Mouse (Mus musculus) CH12.LX (cell line): ENCODE measurements around the gene Smug1. TPM values are rescaled to one million over a fixed set of nuclear protein-coding genes. Genes with fewer than 3 reads are reported as not detected.

ENCODE experiments used
- DNase-seq: peaks from one replicate; pipeline ENCODE4 v3.0.0-alpha.2; 2013; ENCODE audit errors: extremely low read depth
- H3K27ac ChIP-seq: 2 replicates; pipeline ENCODE4 v1.5.1; 2012; ENCODE audit warnings: low read depth, mild to moderate bottlenecking, control low read depth, moderate library complexity; ENCODE audit not compliant: insufficient read depth
- H3K27me3 ChIP-seq: replicated peaks from 2 replicates; pipeline ENCODE3; 2012; ENCODE audit warnings: inconsistent platforms
- H3K36me3 ChIP-seq, 2 experiments: replicated peaks in 1 of 2; 2 replicates each; pipeline versions ENCODE3 to v1.6.1; 2012; ENCODE audit warnings: inconsistent platforms in 1 of 2, low read length in 1 of 2, mild to moderate bottlenecking in 1 of 2, mixed read lengths in 1 of 2, moderate library complexity in 1 of 2; ENCODE audit not compliant: control insufficient read depth in 1 of 2, insufficient read depth in 1 of 2
- H3K4me1 ChIP-seq, 2 experiments: 2 replicates each; pipeline ENCODE4 v1.6.1; 2012; ENCODE audit warnings: inconsistent platforms in 1 of 2, moderate library complexity in 1 of 2; ENCODE audit not compliant: insufficient read depth in 2 of 2, control insufficient read depth in 1 of 2
- H3K4me2 ChIP-seq: 2 replicates; pipeline ENCODE4 v1.6.1; 2012; ENCODE audit warnings: low read depth, mild to moderate bottlenecking, control low read depth; ENCODE audit not compliant: poor library complexity, insufficient read depth, severe bottlenecking
- H3K4me3 ChIP-seq, 3 experiments: fragments of 150-350 bp in 1 of 3; sonication (generic) in 1 of 3; replicated peaks in 1 of 3; 2 replicates each; pipeline versions ENCODE3 to v1.5.1; 2011 to 2012; ENCODE audit warnings: low read depth in 2 of 3, low read length in 2 of 3, mild to moderate bottlenecking in 2 of 3, moderate library complexity in 2 of 3, control low read depth in 1 of 3, improper control_type of control experiment in 1 of 3, inconsistent platforms in 1 of 3, mixed read lengths in 1 of 3; ENCODE audit not compliant: poor library complexity in 1 of 3
- H3K79me2 ChIP-seq: replicated peaks from 2 replicates; pipeline ENCODE4 v1.6.1; 2012; ENCODE audit warnings: mild to moderate bottlenecking, moderate library complexity; ENCODE audit not compliant: control insufficient read depth, poor library complexity, insufficient read depth, severe bottlenecking; ENCODE audit errors: extremely low read depth
- H3K9ac ChIP-seq: 2 replicates; pipeline ENCODE4 v1.6.1; 2012; ENCODE audit warnings: low read depth, mild to moderate bottlenecking, control low read depth, moderate library complexity; ENCODE audit not compliant: insufficient read depth
- H3K9me3 ChIP-seq: replicated peaks from 2 replicates; pipeline ENCODE3; 2012; ENCODE audit warnings: low read length, inconsistent platforms, mixed read lengths
- CTCF ChIP-seq, 2 experiments: IDR thresholded peaks in 1 of 2; conservative IDR thresholded peaks in 1 of 2; 2 replicates each; pipeline ENCODE4 v1.5.1; 2011 to 2012; ENCODE audit warnings: low read depth in 2 of 2, low read length in 2 of 2, improper control_type of control experiment in 1 of 2, inconsistent platforms in 1 of 2, mild to moderate bottlenecking in 1 of 2, moderate library complexity in 1 of 2
- E2F4 ChIP-seq: IDR thresholded peaks from 2 replicates; pipeline ENCODE4 v1.6.1; 2011; ENCODE audit warnings: low read depth, low read length, improper control_type of control experiment; ENCODE audit not compliant: insufficient replicate concordance
- EP300 ChIP-seq: IDR thresholded peaks from 2 replicates; pipeline ENCODE4 v1.6.1; 2011; ENCODE audit warnings: low read length, improper control_type of control experiment
- ETS1 ChIP-seq: conservative IDR thresholded peaks from 2 replicates; pipeline ENCODE4 v1.6.1; 2012; ENCODE audit warnings: low read depth, mild to moderate bottlenecking, inconsistent platforms, low read length, improper control_type of control experiment, moderate library complexity
- GABPA ChIP-seq: IDR thresholded peaks from 2 replicates; pipeline ENCODE4 v1.6.1; 2012; ENCODE audit warnings: low read depth, low read length, improper control_type of control experiment, inconsistent platforms; ENCODE audit not compliant: insufficient replicate concordance
- HCFC1 ChIP-seq: IDR thresholded peaks from 2 replicates; pipeline ENCODE4 v1.6.1; 2012; ENCODE audit warnings: low read depth, mild to moderate bottlenecking, inconsistent platforms, low read length, improper control_type of control experiment
- IRF4 ChIP-seq: IDR thresholded peaks from 2 replicates; pipeline ENCODE4 v1.6.1; 2014; ENCODE audit warnings: low read depth, mild to moderate bottlenecking, inconsistent platforms, low read length, improper control_type of control experiment
- JUN ChIP-seq: IDR thresholded peaks from 2 replicates; pipeline ENCODE4 v1.6.1; 2011; ENCODE audit warnings: low read depth, mild to moderate bottlenecking, low read length, improper control_type of control experiment, moderate library complexity; ENCODE audit not compliant: insufficient read depth
- JUND ChIP-seq: conservative IDR thresholded peaks from 2 replicates; pipeline ENCODE4 v1.6.1; 2011; ENCODE audit warnings: low read depth, low read length, improper control_type of control experiment
- KAT2A ChIP-seq: IDR thresholded peaks from 2 replicates; pipeline ENCODE4 v1.6.1; 2012; ENCODE audit warnings: low read length, improper control_type of control experiment, inconsistent platforms; ENCODE audit not compliant: insufficient replicate concordance
- MAZ ChIP-seq: IDR thresholded peaks from 2 replicates; pipeline ENCODE4 v1.6.1; 2012; ENCODE audit warnings: low read depth, mild to moderate bottlenecking, inconsistent platforms, low read length, improper control_type of control experiment, moderate library complexity
- POLR2A ChIP-seq: IDR thresholded peaks from 2 replicates; pipeline ENCODE4 v1.6.1; 2011; ENCODE audit warnings: low read depth, mild to moderate bottlenecking, improper control_type of control experiment, low read length
- POLR2AphosphoS2 ChIP-seq: IDR thresholded peaks from 2 replicates; pipeline ENCODE4 v1.6.1; 2011; ENCODE audit warnings: low read depth, low read length, improper control_type of control experiment
- RAD21 ChIP-seq: IDR thresholded peaks from 2 replicates; pipeline ENCODE4 v1.6.1; 2011; ENCODE audit warnings: low read depth, mild to moderate bottlenecking, low read length, improper control_type of control experiment, moderate library complexity
- SIN3A ChIP-seq: IDR thresholded peaks from 2 replicates; pipeline ENCODE4 v1.6.1; 2012; ENCODE audit warnings: low read length, improper control_type of control experiment, inconsistent platforms
- SMC3 ChIP-seq: IDR thresholded peaks from 2 replicates; pipeline ENCODE4 v1.6.1; 2011; ENCODE audit warnings: low read depth, low read length, improper control_type of control experiment
- TBP ChIP-seq: conservative IDR thresholded peaks from 2 replicates; pipeline ENCODE4 v1.6.1; 2011; ENCODE audit warnings: low read depth, low read length, improper control_type of control experiment
- TCF12 ChIP-seq: IDR thresholded peaks from 2 replicates; pipeline ENCODE4 v1.6.1; 2014; ENCODE audit warnings: low read depth, mild to moderate bottlenecking, inconsistent platforms, low read length, improper control_type of control experiment
- USF2 ChIP-seq: conservative IDR thresholded peaks from 2 replicates; pipeline ENCODE4 v1.6.1; 2011; ENCODE audit warnings: low read depth, low read length, improper control_type of control experiment
- ZKSCAN1 ChIP-seq: IDR thresholded peaks from 2 replicates; pipeline ENCODE4 v1.6.1; 2012; ENCODE audit warnings: low read depth, inconsistent platforms, low read length, improper control_type of control experiment, borderline replicate concordance
- ZMIZ1 ChIP-seq: IDR thresholded peaks from 2 replicates; pipeline ENCODE4 v1.6.1; 2012; ENCODE audit warnings: low read depth, mild to moderate bottlenecking, inconsistent platforms, low read length, improper control_type of control experiment
- ZNF384 ChIP-seq: IDR thresholded peaks from 2 replicates; pipeline ENCODE4 v1.6.1; 2012; ENCODE audit warnings: low read depth, low read length, improper control_type of control experiment, inconsistent platforms
- dilution Hi-C: fragments of 300-500 bp; cut with MboI; formaldehyde crosslinking; loops from 2 replicates; pipeline ENCODE4 v1.14.3; 2020; ENCODE audit warnings: low sequenced_read_pairs; ENCODE audit not compliant: extremely low pct_unique_long_range_greater_than_20kb, extremely low pct_ligation_motif_present
- in situ Hi-C: fragments of 300-500 bp; cut with MboI; formaldehyde crosslinking; loops from 3 replicates; pipeline ENCODE4 v1.14.3; 2019; ENCODE audit warnings: low sequenced_read_pairs, low pct_ligation_motif_present, low pct_unique_long_range_greater_than_20kb, mixed read lengths
- polyA plus RNA-seq: library from polyadenylated mRNA; unstranded; fragments of >175 nt; gene quantifications from 2 replicates; pipeline ENCODE4 v1.2.1, GENCODE M21; 2012; ENCODE audit warnings: low read depth; ENCODE audit not compliant: insufficient read length
- total RNA-seq, 2 experiments: library from RNA; depleted of rRNA; stranded (reverse); fragments of 300-350 nt in 1 of 2; fragments of >200 nt in 1 of 2; gene quantifications; 2 replicates each; pipeline ENCODE4 v1.2.3; 2012 to 2014

Smug1 gene
- total and polyA plus RNA-seq, 3 experiments: 6.1 to 9.8 (median 7.8) TPM

- in situ Hi-C loops: no loop called here
- TF ChIP-seq SMC3: peak; percentile 59
- peak in 1 of 2 experiments; percentile 54; a peak in 2 of 4 replicates for TF ChIP-seq CTCF (conservative IDR thresholded peaks at IDR 0.05 in 1 of 2, IDR thresholded peaks at IDR 0.05 in 1 of 2; ENCODE audit: low read depth in 2 of 2, low read length in 2 of 2)
- no peak for TF ChIP-seq JUND
- no peak for TF ChIP-seq USF2
- TF ChIP-seq GABPA: no peak
- peak; percentile 44 for TF ChIP-seq RAD21
- dilution Hi-C loops: no loop called here
- Histone ChIP-seq H3K9me3 (no peaks in the 10 kb centered on the region), H3K79me2 (no peaks in the 10 kb centered on the region), H3K9ac (no peak overlapping the region), H3K27ac (no peak overlapping the region), H3K36me3 (no peaks in the 10 kb centered on the region), H3K27me3 (peaks cover 11% of the 10 kb centered on the region), H3K4me1 (peaks cover 16 to 59% of the 10 kb centered on the region in 2 experiments), H3K4me3 (no peak overlapping the region), H3K4me2 (no peak overlapping the region)
- DNase-seq: no peak
Measured at GRCm38 (mm10) chr15:103121416-103121815, 45.5 kb downstream of the Smug1 start.

DNA sequence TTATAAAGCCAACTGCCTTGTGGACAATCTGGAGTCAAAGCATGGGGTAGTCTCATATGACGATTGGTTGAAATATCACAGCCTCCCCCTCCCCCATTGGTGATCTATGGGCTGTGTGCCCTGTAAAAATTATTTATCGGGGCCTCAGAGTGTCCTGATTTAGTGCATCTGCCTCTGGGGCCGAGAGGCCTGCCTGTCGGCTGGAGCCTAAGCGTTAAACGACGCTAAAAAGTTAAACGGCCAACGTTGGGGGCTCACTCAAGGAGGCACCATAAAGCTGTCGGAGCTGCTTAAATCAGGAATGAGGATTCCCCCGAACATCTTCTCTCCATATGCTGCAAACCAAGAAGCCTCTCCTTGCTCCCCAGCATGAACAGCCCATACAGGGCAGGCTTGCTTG, 46.3 kb downstream of the Smug1 start:
- dilution Hi-C loops (no loop called here), in situ Hi-C loops (no loop called here)
- Histone ChIP-seq H3K4me2 (no peak overlapping the region), H3K79me2 (no peaks in the 10 kb centered on the region), H3K27ac (no peak overlapping the region), H3K36me3 (no peaks in the 10 kb centered on the region), H3K9me3 (no peaks in the 10 kb centered on the region), H3K9ac (no peak overlapping the region), H3K4me3 (no peak overlapping the region), H3K27me3 (peaks cover 16% of the 10 kb centered on the region), H3K4me1 (peaks cover 16 to 51% of the 10 kb centered on the region in 2 experiments)
- TF ChIP-seq JUND: no peak
- TF ChIP-seq JUN: no peak
- no peak for TF ChIP-seq ZMIZ1
- TF ChIP-seq ZKSCAN1: no peak
- no peak for TF ChIP-seq CTCF (conservative IDR thresholded peaks at IDR 0.05 in 1 of 2, IDR thresholded peaks at IDR 0.05 in 1 of 2; ENCODE audit: low read depth in 2 of 2, low read length in 2 of 2)
- TF ChIP-seq HCFC1: no peak
- TF ChIP-seq TCF12: no peak
- no peak for TF ChIP-seq ZNF384
- no peak for TF ChIP-seq SIN3A
- no peak for TF ChIP-seq ETS1
- TF ChIP-seq KAT2A: no peak
- TF ChIP-seq EP300: no peak
- no peak for TF ChIP-seq POLR2A
- no peak for TF ChIP-seq MAZ
- TF ChIP-seq POLR2AphosphoS2: no peak
- TF ChIP-seq IRF4: no peak
- TF ChIP-seq TBP: no peak
- no peak for TF ChIP-seq E2F4
- no peak for TF ChIP-seq RAD21
- DNase-seq: no peak
